Mouse (Mus musculus): ENCODE results near the gene Smok3c.
"Not testable (repeated sequence)": the region's sequence is repeated elsewhere in the genome, so short reads cannot be mapped to it uniquely, and the experiment has no call there.

Smok3c gene

DNA sequence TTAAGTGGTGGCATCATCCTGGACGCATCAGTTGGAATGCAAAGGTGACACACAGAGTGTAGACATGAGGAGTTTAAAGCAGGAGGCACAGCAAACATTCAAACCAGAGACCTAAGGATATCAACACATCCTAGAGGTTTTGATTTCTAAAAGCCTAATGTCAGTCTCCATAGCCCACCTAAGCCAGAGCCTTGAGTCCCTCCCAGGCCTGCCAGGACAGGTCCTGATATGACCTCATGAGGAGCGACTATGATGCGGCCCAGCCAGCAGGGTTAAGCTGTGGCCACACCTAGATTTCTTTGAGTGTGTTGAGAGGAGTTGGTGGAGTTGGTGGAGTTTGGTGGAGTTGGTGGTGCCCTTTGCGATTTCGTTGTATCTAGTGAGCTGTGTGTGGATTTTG, at the start of gene Smok3c:
TSS of gene Smok3c (plus strand) at position 301 of the 400 bp plus-strand sequence.
- DNase-seq (ENCODE audit: low read depth, low spot score): not testable (repeated sequence)

DNA sequence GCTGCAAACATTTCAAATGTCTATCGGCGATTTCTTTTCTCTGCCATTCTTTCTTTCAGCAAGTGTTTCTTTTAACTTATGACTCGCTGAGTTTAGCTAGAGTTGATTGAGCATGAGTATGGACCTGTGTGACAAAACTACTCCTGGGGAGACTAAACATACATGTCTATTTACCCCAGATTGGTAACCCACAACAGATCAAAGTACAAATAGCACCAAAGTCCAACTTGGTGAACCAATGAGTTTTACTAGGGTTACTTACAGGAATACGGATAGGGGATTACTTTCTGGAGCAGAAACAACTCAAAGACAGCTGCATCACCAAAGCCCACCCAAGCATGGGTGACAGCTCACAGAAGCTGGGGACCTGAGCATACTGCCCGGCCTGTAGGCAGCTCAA, 43.6 kb upstream of the Smok3c start:
- DNase-seq (ENCODE audit: low read depth, low spot score): no peak

DNA sequence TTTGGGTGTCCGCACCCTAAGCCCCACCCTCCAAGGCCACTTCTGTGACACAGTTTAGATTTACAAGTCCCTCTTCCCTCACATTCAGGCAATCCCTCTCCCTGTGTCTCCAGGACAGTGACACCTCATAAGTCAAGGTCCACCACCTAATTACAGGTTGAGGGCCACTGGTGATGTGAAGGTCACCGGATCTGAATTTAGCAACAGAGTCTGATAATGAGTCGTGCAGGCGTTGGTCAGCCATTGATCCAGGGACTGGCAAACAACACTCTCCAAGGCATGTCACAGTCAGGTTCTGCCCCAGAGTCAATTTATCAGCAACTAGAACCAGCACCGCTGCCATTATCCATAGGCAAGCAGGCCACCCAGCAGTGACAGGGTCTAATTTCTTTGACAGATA, 40.6 kb upstream of the Smok3c start:
- no peak for DNase-seq (ENCODE audit: low read depth, low spot score)

DNA sequence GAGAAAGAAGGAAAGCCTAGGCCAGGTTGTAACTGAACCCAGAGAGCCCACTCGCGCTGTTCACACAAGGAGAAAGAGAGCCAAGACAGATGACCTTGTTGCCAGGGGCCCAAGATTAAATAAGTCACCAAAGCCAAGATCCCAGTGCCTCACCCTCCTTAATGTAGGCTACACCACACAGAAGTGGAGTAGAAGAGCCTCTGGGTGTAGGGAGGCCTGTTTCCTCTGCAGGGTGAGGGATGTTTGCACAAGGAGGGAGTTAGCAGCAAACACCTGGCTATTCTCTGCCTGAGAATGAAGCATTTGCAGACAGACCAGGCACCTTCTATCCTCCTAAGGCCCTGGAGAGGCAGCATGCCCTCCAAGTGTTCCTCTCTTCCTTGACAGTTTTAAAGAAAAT, 36.5 kb upstream of the Smok3c start:
- DNase-seq (ENCODE audit: low read depth, low spot score): no peak

DNA sequence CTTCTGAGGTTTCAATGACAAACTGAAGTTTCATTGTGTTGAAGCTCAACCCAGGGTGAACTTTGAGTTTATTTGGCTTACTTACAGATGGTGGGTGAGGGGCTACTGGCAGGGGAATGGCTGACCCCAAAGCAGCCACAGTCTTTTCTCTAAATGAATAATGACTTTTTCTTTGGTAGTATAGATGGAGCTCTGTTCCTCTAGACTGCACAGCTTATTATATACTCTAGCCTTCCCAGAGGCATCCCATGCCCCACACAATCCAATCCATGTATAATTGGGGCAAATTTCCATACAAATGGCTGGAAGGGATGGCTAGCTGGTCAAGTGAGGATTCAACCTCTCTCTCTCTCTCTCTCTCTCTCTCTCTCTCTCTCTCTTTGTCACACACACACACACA, 36.0 kb upstream of the Smok3c start:
- DNase-seq (ENCODE audit: low read depth, low spot score): no peak

DNA sequence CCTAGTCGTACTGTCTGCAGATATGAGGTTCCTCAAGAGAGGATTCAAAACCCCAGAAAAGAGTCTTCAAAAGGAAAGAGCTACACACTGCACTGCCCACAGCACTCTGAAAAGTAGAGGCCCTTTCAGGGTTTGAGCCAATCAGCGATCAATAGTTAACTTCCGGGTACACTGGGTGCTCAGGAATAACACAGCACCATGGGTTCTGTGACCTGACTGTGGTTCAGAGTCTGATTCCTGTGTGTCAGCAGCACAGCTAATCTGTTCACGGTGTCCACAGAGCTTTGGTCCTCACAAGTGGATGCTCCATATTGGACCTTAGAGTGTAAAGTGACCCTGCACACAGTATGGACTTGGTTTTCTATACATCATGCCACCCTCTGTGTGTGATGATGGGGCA, 33.4 kb upstream of the Smok3c start:
- not testable (repeated sequence) for DNase-seq (ENCODE audit: low read depth, low spot score)

DNA sequence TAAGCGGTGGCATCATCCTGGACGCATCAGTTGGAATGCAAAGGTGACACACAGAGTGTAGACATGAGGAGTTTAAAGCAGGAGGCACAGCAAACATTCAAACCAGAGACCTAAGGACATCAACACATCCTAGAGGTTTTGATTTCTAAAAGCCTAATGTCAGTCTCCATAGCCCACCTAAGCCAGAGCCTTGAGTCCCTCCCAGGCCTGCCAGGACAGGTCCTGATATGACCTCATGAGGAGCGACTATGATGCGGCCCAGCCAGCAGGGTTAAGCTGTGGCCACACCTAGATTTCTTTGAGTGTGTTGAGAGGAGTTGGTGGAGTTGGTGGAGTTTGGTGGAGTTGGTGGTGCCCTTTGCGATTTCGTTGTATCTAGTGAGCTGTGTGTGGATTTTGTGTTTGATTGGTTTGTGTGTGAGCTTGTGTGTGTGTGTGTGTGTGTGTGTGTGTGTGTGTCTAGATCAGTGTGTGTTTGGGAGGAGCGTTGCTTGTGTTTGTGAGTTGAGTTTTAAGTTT, 32.0 kb upstream of the Smok3c start, which contains the start of the genes Smok3a and Smok3b:
TSS of gene Smok3a (plus strand) at position 301 of the 519 bp plus-strand sequence.
TSS of gene Smok3b (plus strand) at position 469 of the 519 bp plus-strand sequence.
- DNase-seq (ENCODE audit: low read depth, low spot score): not testable (repeated sequence)

DNA sequence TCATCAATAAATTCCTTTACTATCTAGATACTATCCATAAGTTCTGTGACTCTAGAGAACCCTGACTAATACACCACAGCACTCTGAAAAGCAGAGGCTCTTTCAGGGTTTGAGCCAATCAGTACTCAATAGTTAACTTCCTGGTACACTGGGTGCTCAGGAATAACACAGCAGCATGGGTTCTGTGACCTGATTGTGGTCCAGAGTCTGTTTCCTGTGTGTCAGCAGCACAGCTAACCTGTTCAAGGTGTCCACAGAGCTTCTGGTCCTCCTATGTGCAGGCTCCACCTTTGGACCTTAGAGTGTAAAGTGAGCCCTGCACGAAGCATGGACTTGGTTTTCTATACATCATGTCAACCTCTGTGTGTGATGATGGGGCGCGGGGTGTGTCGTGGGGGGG, 20.8 kb downstream of the Smok3c start:
- DNase-seq (ENCODE audit: low read depth, low spot score): no peak

DNA sequence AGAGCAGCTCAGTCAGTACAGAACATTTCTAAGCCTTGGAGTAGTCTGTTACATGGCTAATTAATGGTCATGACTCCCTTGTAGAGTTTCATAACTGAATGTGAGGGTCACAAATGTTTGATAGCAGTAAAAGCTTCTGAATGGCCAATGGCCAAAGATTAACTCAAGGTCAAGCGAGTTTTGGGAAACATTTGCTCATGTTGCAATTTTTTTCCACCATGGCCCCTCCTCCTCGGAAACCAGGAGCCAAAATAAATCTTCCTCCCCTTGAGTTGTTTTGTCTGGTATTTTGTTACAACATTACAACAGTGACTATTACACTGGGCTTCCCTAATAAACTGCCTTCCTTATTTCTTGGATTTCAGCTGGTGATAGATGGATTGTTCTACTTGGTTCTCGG, 22.7 kb downstream of the Smok3c start:
- no peak for DNase-seq (ENCODE audit: low read depth, low spot score)

DNA sequence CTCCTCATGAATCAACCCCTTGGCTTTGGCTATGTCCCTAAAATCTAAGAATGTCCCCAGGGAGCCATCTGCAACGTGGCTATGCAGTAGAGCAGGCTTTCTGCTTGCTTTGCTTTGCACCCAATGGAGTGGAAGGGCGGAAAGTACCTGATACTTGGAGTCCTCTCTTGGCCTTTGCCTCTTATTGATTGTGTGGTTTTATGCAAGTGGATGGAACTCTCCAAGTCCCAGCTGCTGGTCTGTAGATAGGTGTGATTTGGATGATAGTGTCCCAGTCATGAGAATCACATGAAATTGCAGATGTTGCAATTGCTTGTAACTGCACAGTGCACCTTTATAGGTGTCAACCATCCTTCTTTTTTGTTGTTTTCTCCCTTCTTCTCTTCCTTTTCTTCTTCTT, 23.2 kb downstream of the Smok3c start:
- no peak for DNase-seq (ENCODE audit: low read depth, low spot score)

DNA sequence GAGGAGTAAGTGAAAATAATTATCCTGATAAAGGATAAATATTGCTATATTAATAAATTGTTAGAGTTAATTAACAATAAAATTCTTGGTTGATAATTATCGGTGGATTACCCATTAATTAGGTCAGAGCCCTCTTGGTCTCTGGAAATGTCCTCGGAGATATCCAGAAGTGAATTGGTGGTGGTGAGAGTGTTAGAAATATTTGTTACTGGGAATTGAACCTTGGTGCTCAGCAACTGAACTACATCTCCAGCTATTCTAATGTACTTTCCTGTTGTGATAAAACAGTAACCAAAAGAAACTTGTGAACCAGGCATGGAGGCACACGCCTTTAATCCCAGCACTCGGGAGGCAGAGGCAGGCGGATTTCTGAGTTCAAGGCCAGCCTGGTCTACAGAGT, 27.5 kb downstream of the Smok3c start:
- no peak for DNase-seq (ENCODE audit: low read depth, low spot score)

DNA sequence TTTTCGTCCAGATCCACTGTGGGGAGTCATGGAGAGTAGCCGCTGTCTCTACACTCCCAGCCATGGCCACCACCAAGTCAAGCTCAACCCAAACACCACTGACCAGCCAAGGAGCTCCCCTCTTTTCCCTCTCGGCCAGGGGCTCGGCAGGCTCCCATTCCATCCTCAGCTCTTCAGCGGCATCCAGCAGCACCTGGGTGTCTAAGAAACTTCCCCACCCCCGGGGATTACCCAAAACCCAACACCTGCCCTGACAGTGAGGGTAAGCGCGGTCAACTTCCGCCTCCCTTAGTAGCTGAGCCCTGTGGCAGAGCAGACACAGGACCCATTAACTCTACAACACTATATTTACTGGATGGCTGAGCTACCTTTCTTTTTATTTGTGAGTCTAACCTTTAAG, 28.5 kb downstream of the Smok3c start:
- DNase-seq (ENCODE audit: low read depth, low spot score): no peak

DNA sequence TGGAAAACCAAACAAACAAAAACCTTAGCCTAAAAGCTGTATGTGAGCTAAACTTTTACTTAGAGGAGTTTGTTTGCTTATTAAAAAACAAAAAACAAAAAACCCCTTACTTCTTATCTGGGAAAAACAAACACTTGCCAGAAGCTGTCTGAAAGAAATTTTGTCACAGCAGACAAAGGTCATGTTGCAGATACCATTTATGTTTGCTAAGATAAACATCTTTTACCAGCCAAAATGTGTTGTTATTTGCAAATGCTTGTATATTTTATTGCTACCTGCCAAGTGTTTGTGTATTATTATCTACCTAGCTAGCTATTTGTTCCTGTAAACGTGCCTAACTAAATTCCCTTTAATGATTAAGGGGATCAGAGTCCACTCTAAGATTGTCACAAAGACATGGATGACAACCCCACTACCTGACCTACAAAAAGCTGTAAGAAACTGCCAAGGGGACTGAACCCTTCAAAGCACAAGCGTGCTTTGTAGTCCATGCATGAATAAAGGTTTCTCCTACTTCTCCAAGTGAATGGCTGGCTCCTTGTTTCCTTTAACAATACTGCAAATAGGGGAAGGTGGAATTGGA, 30.4 kb downstream of the Smok3c start:
- DNase-seq (ENCODE audit: low read depth, low spot score): no peak

DNA sequence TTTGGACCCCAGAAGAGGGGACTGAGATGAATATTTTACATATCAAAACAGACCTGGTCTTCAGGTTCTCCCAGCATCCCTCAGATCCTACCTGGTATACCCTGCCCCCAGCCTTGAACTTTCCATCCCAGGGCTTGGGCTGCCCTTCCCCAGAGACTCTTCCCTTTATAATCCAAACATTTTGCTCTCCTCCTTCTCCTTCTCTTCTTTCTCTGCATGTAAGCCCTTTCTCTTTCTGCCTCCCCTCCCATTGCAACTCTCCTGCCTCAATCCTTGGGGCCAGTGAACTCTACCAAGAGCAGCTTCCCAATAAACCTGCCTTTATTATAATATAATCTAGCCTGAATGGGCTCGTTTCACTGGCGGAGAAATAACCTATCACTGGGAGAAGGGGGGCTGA, 30.9 kb downstream of the Smok3c start:
- DNase-seq (ENCODE audit: low read depth, low spot score): no peak

DNA sequence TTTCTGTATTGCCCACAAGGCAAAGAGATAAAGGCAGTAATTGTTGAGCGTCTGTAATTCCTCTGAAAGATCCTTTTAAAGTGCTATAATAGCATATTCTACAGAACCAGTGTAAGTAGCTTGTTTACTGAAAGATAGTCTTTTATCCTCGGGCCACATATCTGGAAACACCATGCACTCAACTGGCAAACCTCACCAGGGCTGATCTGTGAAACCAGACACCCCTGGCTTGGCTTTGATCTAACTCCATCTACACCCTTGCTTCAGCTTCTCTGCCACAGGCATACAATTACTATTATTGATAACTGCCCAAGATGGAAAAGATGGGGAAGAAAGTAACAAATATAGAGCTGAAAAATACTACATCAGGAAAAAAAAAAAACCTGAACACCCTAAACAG, 31.5 kb downstream of the Smok3c start:
- DNase-seq (ENCODE audit: low read depth, low spot score): no peak

DNA sequence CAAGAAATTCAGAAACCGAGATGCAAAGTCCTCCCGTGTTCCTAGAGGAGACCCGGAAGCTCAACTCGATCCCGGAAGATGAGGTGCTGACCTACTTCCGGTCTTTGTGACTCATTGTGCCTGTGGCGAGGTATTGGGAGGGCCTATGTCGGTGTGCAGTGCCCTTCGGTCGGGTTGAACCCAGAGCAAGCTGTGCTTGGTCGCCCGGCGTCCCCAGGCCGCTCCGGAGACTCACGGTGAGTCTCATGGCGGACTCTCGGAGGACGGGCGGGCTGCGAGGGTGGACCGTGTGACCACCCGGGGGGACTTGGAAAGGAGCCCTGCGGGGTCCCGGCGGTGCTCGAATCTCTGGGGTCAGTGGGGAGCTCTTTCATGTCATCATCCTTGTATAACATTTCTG, 32.0 kb downstream of the Smok3c start, which contains the start of gene Zkscan1:
TSS of gene Zkscan1 (plus strand) at position 89 of the 400 bp plus-strand sequence.
- peak; percentile 95 for DNase-seq (ENCODE audit: low read depth, low spot score)

DNA sequence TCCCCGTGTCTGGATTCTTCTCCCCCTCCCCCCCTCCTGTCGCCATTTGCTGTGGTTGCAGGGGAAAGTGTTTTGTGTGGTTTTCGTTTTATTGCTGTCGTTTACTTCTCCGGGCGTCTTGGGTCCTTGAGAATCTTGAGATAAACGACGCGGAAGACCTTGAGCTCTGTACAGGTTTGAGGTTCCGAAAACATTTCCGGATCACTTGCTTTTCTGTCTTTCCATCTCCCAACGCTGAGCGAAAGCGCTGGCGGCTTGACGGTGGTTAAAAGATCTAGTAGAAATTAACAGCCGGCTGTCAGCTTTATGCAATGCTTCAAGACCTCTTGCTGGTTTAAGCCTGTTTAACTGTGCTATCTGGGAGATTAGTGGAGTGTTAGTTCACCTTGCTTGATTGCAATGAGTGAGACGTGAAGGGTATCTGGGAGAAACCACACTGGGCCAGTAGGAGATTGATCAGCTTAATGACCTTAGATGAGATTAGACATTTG, 32.5 kb downstream of the Smok3c start:
- DNase-seq (ENCODE audit: low read depth, low spot score): no peak

DNA sequence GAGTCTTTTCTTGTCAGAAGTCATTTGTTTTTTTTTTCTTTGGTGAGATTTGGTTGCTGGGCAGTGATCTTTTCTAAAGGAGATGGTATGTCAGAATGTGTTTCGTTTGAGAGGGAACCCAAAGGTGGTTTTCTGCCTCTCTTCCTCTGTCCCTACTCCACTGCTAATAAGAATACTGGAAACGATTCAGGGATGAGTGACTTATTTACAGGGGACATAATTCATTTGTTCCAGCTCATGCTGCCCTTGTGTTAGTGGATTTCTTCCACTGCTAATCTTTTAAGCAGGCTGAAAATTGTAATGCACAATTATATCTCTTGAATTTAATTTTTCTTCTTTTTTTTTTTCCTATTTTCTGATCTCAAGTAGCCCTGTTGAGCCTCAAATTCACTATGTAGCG, 33.8 kb downstream of the Smok3c start:
- no peak for DNase-seq (ENCODE audit: low read depth, low spot score)

DNA sequence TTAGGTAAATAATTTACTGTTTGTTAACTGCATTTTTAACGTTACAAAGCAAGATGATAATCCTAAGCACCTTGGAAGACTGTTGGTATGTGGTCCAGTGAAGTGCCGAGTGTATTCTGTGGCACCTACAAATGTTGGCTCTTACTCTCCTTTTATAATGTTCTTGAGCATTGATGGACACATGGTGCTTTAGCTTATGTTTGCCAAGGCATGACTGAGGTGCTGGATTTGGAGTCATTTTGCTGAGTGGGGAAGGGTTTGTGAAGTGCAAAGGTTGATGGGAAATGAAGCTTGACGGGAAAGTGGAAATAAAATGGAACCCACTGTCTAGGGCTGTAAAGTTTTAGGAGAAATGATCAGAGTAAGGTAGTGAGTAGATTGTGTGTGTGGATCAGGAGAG, 35.4 kb downstream of the Smok3c start:
- DNase-seq (ENCODE audit: low read depth, low spot score): no peak

DNA sequence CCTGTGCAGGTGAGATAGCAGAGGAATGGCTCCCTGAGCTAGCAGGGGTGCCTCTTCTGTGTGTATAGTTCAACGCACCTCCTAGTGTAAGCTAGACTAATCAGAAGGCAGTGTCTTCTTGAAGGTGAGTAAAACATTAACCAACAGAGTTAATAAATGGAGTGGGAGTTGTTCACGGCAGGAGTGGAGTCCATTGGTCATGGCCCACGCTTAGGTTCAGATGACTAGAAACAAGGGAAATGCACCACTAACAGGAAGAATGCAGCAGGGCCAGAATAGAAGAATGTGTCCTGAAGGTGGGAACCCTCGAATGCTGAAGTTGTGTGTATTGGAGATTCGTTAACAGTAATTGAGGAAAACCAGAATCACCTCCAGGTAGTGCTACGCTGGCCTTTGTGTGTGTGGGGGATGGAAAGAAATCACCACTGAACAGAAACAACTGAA, 36.1 kb downstream of the Smok3c start:
- no peak for DNase-seq (ENCODE audit: low read depth, low spot score)

DNA sequence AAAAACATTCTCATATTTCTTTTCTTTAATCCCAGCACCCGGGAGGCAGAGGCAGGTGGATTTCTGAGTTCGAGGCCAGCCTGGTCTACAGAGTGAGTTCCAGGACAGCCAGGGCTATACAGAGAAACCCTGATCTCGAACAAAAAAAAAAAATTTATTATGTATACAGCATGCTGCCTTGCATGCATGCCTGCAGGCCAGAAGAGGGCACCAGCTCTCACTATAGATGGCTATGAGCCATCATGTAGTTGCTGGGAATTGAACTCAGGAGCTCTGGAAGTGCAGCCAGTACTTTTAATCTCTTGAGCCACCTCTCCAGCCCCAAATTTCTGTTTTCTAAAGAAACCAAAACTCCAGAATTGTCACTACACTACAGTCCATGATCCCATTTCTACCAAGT, 37.3 kb downstream of the Smok3c start:
- peak; percentile 63 for DNase-seq (ENCODE audit: low read depth, low spot score)

DNA sequence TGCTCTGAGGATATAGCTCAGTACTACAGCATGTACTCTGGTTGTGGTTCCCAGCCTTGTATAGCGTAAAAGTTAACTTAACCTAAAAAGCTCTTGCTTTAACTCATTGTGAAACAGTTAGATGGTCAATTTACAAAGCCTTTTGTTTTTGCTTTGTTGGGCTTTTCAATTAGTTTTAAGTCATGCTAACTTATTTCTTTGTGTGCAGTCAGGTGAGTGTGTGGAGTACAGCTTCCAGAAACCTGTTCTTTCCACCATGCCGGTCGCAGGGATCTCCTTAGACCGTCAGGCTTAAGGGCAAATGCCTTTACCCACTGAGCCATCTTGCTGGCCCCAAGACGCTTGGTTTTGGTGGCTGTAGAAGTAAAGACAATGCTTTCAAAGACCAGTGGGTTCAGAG, 37.7 kb downstream of the Smok3c start:
- DNase-seq (ENCODE audit: low read depth, low spot score): peak; percentile 39

DNA sequence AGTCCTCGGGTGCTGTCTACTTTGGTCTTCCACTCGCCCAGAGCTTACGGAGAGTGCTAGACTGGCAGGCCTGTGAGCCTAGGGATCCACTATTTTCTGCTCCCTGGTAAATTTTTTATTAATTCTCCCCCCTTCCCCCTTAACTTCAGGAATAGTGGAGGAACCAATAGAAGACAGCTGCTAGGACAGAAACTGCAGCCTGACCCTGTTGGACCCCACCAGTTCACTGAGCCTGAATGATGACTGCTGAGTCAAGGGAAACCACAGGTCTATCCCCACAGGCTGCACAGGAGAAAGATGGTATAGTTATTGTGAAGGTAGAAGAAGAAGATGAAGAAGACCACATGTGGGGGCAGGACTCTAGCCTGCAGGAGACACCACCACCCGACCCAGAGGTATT, 39.8 kb downstream of the Smok3c start:
- DNase-seq (ENCODE audit: low read depth, low spot score): no peak

DNA sequence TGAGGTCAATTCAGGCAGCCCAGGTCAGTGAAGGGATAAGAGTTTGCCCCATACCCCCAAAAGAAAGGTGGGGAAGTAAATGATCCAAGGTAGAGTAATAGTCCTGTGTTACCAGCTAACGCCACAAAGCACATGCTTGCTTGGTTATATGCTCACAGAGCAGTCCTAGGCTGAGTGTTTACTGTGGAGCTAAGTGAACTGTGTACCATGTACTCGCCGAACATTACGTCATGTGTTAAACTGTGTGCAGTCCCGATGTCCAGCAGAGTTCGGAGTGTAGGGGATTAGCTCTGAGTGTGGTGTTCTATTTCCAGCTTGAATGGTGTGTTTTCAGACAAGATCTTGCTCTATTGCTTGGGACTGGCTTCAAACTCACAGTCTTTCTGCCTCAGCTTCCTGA, 41.5 kb downstream of the Smok3c start:
- no peak for DNase-seq (ENCODE audit: low read depth, low spot score)

All from ES-CJ7 (cell line).